Mouse (Mus musculus): Measurements from ENCODE around the gene Als2cl. TPM values are rescaled to one million over a fixed set of nuclear protein-coding genes. Genes with fewer than 3 reads are reported as not detected.

Als2cl gene
- 5.9 and 6.7 TPM in 2 replicates for polyA plus RNA-seq (2012; rRNA removed)

DNA sequence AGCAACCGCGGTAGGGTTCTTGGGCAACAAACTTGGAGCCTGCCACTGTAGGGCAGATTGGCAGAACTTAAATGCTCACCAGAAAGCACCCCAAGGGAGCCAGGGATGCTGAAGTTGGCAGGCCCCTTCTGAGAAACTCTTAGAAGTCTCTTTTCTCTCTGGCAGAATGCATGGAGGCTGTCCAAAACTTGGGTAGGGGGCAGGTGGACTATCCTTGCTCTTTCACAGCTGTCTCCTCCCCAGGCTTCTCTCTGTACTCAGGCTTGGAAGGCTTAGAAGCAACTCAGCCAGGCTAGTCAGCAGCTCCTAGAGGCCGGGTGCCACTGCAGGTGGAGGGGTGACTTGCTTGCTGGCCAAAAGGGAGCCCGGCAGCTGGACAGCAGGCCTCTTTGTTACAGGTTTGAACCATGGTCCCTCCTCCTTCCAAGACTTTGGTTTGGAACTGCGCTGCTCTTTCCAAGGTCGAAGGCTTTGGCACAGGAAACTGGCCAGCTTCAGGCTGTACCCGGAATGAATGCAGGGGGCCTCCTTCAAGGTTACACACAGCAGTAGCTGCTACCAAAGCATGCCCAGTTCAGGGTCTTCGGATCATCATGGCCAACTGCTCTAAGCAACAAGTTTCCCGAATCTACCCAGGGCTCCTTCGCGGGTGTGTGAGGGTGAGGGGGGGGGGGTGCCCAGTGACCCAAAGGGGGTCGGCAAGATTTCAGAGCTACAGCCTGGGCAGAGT is at the start of gene Als2cl:
TSS of gene Als2cl (plus strand) at position 680 of the 730 bp plus-strand sequence.

DNA sequence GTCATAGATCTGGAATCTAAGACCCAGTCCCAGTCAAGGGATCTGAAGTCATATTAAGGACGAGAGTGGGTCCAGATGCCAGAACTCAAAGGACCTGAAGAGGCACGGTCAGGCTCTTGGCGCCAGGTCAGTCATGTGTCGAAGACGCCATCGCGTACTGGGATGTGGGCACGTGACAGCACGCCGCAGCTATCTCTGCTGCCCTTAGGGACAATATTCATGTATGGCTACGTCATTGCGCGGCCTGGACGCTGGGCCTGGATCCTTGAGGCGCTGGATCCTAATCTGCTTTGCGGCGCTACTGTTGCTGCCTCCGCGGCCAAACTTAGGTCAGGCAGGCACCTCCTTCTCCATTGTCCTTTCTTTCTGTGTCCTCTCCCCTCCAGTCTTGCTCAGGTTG is 45.3 kb upstream of the Als2cl start, which contains the start of gene Prss45:
TSS of gene Prss45 (plus strand) at position 178 of the 400 bp plus-strand sequence.

DNA sequence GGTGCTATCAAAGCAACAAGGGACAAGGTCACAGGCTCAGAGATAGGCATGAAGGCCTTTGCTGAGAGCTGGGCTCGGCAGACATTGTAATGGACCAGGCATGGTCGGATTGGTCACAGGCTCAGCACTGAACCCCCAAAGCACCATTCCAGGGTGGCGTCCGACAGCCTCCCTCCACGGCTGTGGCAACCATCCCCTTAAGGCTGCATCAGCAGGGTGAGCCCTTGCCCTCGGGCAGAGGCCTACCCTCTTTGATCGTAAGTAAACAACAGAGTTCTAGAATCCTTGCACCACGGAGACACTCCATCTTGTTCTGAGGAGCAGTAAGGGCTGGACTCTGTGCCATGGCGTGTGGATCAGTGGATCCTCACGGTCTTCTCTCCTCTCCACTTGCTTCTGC is 35.5 kb upstream of the Als2cl start, which contains the start of gene Prss46:
TSS of gene Prss46 (plus strand) at position 301 of the 400 bp plus-strand sequence.

DNA sequence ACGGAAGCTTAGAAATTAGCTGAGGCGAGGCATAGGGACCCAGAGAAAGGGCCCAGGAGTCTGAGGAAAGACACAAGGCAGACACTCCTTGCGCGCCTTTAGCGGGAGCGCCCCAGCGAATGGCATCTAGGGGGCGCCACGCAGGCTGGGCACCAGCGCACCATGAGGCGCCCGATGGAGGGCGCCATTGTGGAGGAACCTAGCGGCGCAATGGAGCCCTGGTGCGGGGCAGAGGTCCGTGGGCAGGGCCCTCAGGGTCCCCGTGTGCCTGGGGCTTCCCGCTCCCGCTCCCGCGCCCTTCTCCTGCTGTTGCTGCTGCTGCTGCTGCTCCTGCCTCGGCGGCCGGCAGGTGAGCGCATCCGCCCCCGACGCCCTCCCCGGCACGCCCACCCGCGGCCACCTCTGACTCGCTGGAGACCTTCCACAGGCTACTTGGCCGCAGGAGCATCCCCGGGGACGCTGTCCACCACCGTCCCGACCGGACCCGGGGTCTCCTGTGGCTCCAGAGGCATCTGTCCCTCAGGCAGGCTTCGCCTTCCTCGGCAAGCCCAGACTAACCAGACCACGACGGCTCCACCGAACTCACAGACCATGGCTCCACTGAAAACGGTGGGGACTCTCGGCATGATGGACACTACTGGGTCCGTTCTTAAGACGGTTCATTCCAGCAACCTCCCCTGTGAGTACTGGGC is 21.7 kb upstream of the Als2cl start, which contains the start of gene Prss50:
TSS of gene Prss50 (plus strand) at position 187 of the 692 bp plus-strand sequence.

DNA sequence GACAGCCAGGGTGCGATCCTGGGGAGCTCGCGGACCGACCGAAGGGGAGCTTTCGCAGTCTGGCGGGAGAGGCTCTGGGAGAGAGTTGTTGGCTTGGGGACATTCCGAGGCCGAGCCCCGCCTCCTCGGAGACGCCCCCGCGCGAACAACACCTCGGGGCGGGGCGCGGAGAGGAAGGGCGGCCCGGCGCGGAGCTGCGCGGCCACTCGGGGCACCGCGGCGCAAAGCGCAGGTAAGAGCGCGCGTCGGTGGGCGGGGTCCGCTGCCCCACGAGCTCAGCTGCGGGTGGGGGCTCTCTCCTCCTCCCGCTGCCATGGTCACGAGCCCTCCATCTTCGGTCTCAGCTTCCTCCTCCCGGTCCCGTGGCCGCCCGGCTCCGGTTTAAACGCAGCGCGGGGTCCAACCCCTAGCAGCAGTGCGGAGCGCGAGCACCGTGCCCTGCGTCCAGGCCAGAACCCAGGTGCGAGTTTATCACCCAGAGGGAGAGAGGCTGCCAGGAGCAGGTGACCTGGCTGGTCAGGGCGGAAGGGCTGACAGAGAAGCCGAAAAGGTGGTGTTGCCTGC is 410 bp downstream of the Als2cl start, which contains the start of gene Tmie:
TSS of gene Tmie (minus strand) at position 116 of the 564 bp plus-strand sequence.

DNA sequence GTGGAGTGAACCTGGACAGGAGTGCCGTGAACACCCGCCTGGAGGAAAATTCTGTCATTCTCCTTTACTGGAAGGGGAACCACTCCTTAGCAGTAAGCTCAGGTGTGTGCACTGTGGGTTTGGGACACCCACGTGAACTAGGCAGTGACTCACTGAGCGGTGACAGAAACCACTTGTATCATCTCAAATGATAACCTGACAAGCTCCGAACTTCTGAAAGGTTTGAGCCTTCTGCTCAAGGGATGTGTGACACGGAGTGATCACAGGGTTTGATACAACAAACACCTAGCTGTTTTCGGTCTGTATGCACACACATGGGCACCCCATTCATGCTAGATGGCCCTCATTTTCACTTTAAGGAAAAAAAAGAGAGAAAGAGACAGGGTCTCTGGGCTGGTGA is 37.1 kb downstream of the Als2cl start, which contains the start of gene Fam240a:
TSS of gene Fam240a (minus strand) at position 76 of the 400 bp plus-strand sequence.

DNA sequence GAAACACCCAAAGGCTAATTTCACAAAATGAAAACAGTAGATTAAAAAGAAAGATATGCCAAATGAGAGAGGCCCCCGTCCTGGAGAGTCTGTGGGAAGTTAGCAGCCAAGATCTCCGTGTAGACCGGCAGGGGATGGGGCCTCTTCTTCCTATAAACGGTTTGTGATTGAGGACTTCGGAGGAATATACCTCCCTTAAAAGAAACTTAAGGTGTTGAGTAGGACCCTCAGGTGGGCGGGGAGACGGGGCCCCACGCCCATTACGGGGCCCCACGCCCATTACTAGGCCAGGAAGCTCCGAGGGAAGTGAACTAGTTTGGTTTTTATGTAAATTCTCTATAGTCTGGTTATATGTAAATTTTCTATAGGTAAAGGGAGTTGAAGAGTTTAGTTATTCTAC is 66.3 kb downstream of the Als2cl start, which contains the start of gene Tdgf1:
TSS of gene Tdgf1 (minus strand) at position 233 of the 400 bp plus-strand sequence.

Other genes with a start within 250 kb of the Als2cl start
- 6.3 and 7.9 TPM in 2 replicates for gene Nbeal2, start 225.7 kb upstream of the Als2cl start, polyA plus RNA-seq (2012; rRNA removed)
- 59.7 and 60.4 TPM in 2 replicates for gene Ccdc12, start 223.4 kb upstream of the Als2cl start, polyA plus RNA-seq (2012; rRNA removed)
- gene Myl3, start 138.0 kb upstream of the Als2cl start, polyA plus RNA-seq (2012; rRNA removed), result 0.08 TPM in 1 of 2 replicates, not detected in the other
- gene Pth1r, start 132.7 kb upstream of the Als2cl start, polyA plus RNA-seq (2012; rRNA removed), result 2.5 and 3.2 TPM in 2 replicates
- not detected in 2 replicates for gene Prss42, start 81.7 kb upstream of the Als2cl start, polyA plus RNA-seq (2012; rRNA removed)
- gene Prss44, start 65.9 kb upstream of the Als2cl start, polyA plus RNA-seq (2012; rRNA removed), result not detected in 2 replicates
- gene Prss43, start 53.2 kb upstream of the Als2cl start, polyA plus RNA-seq (2012; rRNA removed), result not detected in 2 replicates
- 0.03 TPM in 1 of 2 replicates, not detected in the other for gene Prss45, start 45.3 kb upstream of the Als2cl start, polyA plus RNA-seq (2012; rRNA removed)
- gene Prss46, start 35.4 kb upstream of the Als2cl start, polyA plus RNA-seq (2012; rRNA removed), result not detected in 2 replicates
- gene Prss50, start 21.9 kb upstream of the Als2cl start, polyA plus RNA-seq (2012; rRNA removed), result 1.5 and 1.6 TPM in 2 replicates
- gene Tmie, start 243 bp downstream of the Als2cl start, polyA plus RNA-seq (2012; rRNA removed), result 4.0 and 4.3 TPM in 2 replicates
- gene Fam240a, start 37.0 kb downstream of the Als2cl start, polyA plus RNA-seq (2012; rRNA removed), result not detected in 2 replicates
- gene Tdgf1, start 66.3 kb downstream of the Als2cl start, polyA plus RNA-seq (2012; rRNA removed), result 0.02 TPM in 1 of 2 replicates, not detected in the other
- gene Lrrc2, start 71.7 kb downstream of the Als2cl start, polyA plus RNA-seq (2012; rRNA removed), result 0.05 and 0.10 TPM in 2 replicates
- gene Rtp3, start 110.7 kb downstream of the Als2cl start, polyA plus RNA-seq (2012; rRNA removed), result 39.5 and 40.2 TPM in 2 replicates
- gene Ltf, start 139.4 kb downstream of the Als2cl start, polyA plus RNA-seq (2012; rRNA removed), result 108 and 154 TPM in 2 replicates
- 5.9 and 7.2 TPM in 2 replicates for gene Ccrl2, start 177.6 kb downstream of the Als2cl start, polyA plus RNA-seq (2012; rRNA removed)
- gene Lrrfip2, start 237.7 kb downstream of the Als2cl start, polyA plus RNA-seq (2012; rRNA removed), result 14.7 and 16.1 TPM in 2 replicates